Mouse (Mus musculus): ENCODE measurements around the gene Ptov1.
"Not testable (repeated sequence)": the region's sequence is repeated elsewhere in the genome, so short reads cannot be mapped to it uniquely, and the experiment has no call there.

Gene Ptov1

DNA sequence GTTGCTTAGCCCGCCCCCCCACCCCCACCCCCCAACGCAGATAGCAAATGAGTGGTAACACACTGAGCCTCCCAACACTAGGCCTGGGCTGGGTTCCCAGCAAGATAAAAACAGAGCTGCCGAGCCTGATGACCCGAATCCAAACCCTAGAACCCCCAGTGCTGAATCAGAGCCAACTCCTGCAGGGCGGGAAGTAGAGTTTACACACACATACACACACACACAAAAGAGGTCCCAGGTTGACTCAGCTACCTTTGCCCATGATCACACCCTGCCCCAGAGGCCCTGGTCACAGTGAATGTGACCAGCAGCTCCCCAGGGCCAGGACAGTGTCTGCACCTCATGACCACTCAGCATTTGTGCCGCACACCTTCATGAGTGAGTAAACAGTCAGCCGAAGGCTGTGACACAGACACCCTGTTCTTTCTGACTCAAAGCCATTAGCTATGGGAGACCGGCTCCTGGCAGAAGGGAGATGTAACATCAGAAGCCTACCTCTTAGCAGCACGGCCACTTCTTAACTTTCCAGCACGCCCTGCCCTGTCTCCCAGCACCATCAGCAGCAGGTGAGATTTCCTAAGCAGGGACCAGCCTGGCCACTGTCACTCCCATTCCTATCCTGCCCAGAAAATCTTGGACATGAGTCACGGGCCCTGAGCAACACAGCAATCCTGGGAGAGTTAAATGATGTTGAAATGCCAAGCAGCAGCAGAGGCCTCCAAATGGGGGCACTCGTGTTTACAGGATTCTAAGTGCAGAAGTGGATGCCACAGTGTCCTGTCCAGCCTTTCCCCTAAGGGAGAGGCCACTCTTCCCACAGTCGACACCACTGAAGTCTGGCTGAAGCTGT lies 18.9 kb upstream of the Ptov1 start:
- DNase-seq (ENCODE audit: low spot score) = no peak

DNA sequence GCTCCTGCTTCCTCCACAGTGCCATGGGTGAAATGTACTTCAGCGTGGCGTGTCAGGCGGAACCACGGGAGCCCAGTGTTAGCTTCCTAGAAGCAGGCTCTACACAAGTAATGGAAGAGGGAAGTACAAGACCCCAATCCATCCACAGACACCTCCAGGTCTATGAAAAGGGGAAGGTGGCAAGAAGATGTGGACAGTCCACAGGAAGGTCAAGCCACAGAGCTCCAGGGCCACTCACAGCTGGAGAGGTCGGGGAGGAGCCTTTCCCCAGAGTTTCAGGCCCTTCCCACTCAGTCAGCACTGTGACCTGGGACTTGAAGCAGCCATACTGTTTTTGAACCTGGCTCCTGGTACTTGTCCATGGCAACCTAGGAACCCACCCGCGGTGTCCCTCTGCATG lies 17.4 kb upstream of the Ptov1 start:
- DNase-seq (ENCODE audit: low spot score) = no peak

DNA sequence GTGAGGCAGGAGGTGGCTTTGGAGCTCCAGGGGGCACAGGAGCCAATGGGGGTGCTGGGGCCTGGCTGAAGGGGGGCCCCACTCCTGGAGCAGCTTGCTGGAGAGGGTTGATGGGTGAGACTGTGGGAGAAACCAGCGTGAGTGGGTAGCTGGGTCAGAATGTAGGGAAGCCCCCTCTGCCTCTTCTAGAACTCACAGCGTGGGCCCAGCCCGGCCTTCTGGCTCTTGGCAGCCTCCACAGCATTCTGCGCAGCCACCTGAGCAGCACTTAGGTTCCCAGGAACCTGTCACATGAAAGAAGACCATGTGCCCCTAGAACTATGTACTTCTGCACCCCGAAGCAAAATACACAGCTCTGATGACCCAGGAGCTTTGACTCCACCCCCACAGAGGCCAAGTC lies 15.0 kb upstream of the Ptov1 start:
- DNase-seq (ENCODE audit: low spot score) = no peak

DNA sequence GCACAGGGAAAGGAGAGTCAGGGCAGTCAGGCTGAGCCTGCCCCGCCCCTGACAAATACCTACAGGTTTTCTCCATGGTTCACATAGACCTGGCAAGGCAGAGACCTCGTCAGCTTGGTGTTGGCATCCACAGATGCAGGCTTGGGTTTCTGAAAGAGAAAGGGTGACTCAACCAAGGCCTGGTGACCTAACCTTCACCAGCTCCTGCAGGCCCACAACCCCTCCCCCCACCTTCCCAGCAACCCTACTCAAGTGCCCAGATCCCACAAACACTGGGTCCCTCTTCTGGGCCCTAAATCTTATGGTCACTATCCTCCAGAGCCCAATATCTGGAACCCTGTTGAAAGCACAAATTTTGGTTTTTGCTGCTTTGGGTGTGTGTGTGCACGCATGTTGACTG lies 13.4 kb upstream of the Ptov1 start:
- DNase-seq (ENCODE audit: low spot score) = no peak

DNA sequence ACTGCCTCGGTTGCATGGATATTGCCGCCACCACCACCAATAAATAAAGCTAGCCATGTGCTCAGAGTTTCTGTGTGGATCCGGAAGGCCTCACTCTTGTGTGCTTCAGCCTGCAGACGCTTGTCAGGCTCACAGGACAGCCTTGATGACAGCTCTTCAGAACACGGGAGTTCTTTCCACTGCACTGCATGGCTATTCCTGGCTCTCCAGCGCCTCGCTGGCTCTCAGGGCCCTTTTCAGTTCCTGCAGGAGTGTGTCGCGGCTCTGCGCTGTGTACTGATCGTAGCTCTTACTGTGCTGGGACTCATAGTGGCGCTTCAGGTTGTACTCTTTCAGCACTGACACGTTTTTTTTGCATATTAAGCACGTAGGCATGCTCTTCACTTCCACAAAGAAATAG lies 8.2 kb upstream of the Ptov1 start:
- no peak for DNase-seq (ENCODE audit: low spot score)

DNA sequence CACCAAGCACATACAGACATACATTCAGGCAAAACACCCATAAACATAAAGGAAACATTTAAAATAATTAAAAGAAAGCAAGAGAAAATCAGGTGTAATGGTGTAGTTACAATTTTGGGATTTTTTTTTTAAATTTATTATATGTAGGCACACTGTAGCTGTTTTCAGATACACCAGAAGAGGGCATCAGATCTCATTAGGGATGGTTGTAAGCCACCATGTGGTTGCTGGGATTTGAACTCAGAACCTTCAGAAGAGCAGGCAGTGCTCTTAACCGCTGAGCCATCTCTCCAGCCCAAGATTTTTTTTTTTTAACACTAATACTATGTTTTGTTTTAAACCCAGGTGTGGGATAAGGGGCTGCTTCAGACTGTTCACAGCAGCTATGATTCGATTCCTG lies 2.2 kb upstream of the Ptov1 start:
- not testable (repeated sequence) for DNase-seq (ENCODE audit: low spot score)

DNA sequence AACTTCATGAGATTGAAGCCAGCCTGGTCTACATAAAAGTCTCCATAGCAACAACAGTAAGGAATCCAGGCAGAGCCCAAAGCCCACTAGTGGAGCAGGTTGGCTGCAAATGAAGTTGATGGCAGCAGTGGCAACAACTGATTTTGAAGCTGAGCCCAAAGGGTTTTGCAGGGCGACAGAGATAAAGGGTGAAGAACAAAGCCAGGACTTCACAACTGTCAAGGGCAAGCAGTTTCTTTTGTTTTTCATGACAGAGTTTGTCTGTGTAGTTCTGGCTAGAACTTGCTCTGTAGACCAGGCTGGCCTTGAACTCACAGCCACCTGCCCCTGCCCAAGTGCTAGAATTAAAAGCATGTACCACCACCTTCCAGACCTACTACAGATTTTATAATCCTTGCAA lies 1.6 kb upstream of the Ptov1 start:
- no peak for DNase-seq (ENCODE audit: low spot score)

DNA sequence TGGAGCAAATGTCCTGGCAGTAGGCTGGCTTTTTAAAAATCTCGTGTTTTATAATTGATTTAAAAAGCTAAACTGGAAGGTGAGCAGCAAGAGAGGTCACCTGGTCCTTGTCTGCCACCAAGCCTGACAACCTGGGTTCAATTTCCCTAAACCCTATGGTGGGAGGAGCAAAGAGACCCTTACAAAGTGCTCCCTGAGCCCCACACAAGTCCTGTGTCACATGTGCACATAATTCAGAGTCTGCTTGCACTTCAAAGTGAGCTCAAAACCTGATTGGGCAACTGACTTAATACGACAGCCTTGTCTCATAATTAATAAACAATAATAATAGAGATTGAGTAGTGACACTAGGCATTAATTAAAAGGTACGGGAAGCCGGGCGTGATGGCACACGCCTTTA lies 1.0 kb upstream of the Ptov1 start:
- DNase-seq (ENCODE audit: low spot score) = no peak

DNA sequence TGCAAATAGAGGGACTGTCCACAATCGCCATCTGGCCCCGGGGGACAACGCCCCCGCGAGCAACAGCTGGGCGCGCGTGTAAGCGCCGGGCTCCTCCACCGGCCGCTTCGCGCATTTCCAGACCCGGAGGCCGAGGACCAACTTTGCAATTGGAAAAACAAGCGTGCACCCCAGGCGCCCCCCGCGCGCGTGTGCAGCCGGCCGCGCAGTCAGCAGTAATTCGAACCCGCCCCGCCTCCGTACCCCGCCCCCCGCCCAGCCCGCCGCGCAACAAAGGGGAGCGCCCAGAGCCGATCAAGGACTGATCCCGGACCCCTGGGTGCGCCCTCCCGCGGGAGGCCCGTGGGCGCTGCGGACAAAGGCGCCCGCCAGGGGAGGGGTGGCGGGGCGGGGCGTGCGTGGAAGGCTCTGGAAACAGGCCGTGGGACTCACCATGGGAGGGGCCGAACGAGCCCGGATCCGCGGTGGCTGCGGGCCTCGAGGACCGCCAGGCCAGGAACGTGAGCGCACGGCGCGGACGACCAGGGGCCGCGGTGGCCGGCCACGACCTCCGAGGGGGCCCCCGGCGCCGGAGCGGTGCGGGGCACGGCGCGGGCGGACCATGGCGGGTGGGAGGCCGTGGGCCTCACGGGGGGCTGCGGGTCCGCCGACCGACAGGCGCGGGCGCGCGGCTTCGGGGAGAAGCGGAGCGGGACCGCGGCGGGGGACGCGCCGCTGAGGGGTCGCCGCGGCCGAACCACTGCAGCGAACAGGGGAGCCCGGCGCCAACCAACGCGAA lies 480 bp downstream of the Ptov1 start:
- peak; percentile 67 for DNase-seq (ENCODE audit: low spot score)

DNA sequence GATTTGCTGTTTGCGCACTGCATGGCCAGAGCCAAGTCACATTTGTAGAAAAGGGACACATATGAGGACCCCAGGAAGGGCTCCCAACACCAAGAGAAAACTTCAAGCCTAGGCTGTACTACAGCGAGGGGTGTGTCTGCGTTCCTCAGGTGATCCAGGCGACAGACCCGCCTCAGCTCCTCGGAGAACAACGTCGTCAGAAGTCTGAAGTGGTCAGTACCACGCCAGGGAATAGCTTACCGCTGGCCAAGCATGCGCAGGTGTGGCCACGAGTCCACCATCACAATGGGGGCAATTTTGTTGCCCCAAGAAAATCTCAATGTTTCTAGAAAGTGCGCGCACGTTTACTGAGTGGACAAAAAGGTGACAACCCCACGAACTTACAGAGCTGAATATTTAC lies 1.1 kb downstream of the Ptov1 start:
- DNase-seq (ENCODE audit: low spot score) = no peak

DNA sequence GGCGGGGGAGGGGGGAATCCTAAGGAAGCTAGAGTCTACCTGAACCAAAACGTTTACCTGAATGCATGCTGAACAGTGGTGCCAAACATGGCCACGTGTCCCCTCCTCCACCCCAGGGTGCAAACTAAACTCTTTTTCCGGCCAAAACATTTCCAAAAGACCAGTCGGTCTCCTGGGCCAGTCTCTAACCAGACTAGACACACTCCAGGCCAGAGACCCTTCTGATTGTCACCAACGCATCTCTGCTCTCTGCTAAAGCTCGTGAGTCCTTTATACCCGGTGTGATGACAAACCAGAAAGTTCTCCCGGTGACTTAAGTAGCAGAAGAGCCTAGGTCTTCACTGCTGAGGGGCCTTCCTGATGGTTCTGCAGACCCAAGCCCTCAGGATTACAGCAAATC lies 1.8 kb downstream of the Ptov1 start:
- no peak for DNase-seq (ENCODE audit: low spot score)

DNA sequence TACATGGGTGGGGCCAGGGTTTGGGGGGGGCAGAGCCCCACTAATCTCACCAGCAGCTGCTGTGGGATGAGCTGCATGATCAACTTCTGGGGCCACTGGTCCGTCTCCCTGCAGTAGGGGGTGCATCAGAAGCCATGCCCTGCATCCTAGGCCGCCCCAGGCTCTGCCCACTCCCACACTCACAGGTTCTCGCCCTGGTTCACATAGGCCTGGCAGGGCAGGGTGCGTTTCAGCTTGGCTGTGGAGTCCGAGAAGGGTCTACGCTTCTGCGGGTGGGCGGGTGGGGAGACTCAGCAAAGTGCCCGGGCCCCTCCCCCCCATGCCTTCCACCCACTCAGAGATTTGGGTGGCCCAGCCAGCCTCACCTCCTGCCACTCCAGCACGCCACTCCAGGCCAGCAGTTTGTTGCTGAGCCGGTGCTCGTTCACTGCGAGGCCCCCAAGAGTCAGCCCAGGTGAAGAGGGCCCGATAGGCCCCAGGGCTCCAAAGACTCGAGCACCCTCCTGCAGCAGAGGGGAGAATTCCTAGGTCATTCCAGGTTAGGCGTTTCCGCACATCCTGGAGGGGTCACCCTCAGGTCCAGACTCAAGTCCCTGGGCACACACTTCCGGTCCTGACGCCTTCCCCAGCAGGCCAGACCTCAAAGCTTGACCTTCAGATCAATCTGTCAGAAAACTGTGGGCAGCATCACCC lies 2.4 kb downstream of the Ptov1 start:
- no peak for DNase-seq (ENCODE audit: low spot score)

DNA sequence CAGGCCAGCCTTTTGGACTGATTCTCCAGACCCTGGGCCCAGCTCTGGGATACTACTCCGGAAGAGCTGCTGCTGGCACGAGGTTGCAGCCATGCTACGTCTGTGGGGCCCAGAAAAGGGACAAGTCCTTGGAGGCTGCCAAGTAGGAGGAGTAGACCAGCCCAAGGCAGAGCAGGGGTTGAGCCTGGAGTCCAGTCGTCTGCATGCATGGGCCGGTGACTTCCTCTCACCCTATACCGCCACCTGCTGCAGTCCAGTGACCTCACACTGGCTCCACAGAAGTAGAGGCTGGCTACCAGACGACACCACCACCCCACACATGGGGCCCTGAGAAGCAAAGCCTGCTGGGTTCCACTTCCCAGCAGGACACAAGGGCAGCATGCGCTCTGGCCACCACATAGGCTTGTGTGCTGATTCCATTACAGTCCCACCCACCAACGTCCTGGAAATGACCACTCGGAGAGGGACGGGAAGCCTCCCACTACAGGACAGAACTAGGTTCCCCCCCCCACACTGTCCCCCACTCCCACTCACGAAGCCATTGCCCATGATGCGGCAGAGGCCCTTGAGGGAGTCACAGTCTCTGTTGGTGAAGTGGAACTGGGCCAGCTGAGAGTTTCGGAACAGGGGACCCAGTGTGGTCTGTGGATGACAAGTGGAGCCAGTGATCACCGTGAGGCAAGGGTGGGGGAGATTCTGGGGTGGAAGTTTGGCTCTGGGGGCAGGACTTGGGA lies 3.1 kb downstream of the Ptov1 start:
- DNase-seq (ENCODE audit: low spot score) = peak; percentile 64

DNA sequence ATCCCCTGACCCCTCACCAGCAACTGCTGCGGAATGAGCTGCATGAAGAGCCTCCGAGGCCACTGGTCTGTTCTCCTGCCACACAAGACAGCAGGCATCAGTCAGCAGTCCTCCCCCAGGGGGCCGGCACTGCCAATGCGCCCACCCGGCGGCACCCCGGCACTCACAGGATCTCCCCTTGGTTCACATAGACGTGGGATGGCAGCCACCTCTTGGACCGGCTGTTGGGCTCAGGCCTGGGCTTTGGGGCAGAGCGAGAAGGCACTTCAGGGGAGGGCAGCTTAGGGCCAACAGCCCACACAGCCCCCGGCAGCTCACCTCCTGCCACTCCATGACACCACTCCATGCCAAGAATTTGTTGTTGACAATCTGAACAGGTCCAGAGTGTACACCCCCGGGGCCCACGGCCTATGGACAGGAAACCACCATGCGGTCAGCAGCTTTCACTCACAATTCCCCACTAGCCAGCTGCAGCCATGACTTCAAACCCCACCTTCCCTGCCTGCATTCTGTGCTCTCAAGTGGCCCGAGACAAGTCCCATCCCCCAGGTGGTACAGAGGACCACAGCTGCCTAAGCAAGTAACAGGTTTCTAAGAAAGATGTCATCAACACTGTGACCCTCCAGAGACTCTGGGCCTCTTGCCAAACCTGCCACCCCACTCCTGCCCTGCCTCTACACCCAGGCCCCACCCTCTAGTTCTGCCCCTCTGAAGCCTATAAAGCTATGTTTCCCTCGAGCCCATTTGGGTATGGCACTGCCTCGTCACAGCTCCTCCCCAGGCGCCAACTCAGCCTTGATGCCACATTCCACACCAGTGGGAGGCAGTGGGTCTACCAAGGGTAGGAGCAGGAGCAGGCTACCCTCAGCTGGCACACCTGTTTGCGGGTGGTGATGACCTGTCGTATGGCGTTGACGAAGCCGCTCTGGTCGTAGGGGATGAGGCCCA lies 4.7 kb downstream of the Ptov1 start:
- DNase-seq (ENCODE audit: low spot score) = no peak

DNA sequence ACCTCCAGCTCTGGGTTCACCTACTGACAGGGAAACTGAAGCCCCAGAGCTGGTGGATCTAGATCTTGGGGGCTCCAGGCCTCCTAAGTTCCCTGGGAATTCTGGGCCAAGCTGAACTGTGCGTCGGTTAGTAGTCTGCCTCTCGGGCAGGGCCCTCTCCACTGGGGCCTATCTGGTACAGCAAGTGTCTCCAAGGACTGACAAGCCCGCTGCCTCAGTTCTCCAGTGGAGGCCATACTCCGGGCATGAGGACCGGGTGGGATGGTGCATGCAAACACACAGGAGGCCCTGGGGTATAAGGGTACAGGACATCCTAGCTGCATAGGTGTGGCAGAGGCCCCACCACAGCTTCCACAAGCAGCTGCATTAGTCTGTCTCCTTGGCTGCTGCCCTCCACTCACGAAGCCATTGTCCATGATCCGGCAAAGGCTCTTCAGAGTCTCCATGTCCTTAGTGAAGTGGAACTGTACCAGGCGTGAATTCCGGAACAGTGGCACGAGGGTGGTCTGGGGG lies 5.5 kb downstream of the Ptov1 start:
- no peak for DNase-seq (ENCODE audit: low spot score)

DNA sequence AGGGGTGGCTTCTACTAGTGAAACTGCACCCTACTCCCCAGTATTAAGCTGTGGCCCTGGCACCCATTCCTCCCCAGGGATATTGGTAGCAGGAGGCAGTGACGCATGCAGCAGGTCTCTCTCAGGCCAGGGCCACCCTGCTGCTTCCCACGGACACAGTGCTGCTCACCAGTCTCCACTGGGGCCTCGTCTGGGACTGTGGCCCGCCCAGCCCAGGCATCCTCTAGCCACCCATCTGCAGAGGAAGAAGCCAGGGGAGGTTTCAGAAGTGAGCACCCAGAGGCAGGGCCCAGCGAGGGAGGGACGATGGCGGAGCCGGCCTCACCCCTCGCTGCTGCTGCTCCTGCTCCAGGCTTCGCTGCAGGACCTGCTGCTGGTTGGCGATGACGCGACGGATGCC lies 6.4 kb downstream of the Ptov1 start:
- no peak for DNase-seq (ENCODE audit: low spot score)

DNA sequence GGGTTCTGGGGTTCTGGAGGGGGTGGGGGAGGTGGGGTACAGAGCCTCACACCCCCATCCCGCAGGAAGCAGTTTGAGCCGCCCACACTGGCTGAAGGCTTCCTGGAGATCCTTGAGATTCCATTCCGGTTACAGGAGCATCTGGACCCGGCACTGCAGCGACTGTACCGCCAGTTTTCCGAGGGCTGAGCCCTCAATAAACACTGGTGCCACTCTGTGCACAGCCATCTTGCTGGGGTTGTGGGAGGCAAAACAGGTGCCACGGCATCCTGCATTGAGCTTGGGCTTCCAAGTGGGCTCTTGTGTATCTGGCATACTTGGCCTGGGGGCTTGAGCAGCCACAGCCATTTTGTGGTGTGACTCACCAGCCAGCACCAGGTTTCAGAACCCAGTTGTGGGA lies 7.2 kb downstream of the Ptov1 start:
- DNase-seq (ENCODE audit: low spot score) = no peak

DNA sequence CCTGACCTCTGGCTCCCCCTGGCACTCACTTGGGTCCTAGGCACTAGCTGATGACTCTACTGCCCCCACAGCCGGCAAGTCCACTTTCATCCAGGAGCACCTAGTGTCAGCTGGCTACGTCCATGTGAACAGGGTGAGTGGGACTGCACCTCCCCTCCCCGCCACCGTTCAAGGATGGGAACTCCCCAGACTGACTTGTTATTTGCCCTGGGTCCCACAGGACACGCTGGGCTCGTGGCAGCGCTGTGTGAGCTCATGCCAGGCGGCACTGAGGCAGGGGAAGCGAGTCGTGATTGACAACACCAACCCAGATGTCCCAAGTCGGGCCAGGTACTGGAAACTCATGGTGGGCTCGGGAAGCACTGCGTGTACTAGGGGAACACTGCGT lies 8.2 kb downstream of the Ptov1 start:
- no peak for DNase-seq (ENCODE audit: low spot score)

DNA sequence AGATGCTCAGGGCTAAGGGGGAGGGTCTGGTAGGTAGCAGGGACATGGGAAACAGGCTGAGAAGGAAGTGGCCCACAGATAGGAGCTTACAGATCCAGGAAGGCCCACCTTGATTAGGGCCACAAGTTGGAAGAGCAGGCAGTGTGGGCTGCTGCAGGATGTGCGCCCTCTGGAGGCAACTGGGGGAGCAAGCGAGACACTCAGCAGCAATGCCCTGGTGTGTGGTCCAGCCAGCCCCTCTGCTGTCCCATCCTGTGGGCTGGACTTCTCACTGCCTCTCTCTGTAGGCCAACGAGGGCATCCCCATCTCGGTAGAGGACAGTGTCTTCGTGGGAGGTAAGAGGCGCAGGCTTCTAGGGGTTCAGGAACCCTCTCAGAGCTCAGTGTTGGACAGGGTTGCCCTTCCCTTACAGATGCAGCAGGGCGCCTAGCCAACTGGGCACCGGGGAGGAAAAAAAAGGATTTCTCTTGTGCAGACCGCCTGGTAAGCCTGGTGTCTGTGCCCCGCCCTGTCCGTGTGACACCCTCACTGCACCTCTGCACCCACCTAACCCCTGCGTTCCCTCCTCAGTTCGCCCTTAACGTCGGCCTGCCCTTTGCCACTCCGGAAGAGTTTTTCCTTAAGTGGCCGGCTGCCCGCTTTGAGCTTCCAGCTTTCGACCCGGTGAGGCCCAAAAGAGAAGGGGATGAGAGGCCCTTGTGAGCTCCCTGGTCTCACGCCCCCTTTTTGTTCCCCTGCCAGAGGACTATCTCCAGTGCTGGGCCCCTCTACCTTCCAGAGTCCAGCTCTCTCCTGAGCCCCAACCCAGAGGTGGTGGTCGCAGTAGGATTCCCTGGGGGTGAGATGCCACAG lies 8.8 kb downstream of the Ptov1 start:
- DNase-seq (ENCODE audit: low spot score) = peak; percentile 69

DNA sequence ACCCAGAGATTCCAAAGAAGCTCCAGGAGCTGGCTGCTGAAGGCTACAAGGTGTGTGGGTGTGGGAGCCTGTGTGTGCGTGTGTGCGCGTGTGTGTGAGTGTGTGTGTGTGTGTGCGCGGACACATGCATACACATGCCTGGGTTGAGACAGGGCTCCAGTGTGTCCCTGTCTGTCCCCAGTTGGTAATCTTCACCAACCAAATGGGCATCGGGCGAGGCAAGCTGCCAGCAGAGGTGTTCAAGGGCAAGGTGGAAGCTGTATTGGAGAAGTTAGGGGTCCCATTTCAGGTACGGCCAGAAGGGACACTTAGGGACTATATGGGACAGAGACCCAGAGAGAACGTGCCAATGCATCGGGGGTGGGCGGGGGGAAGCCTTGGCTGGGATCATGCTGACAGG lies 9.7 kb downstream of the Ptov1 start:
- no peak for DNase-seq (ENCODE audit: low spot score)
